Mouse (Mus musculus): ENCODE measurements around the gene Nrbp1. TPM values are rescaled to one million over a fixed set of nuclear protein-coding genes. Genes with fewer than 3 reads are reported as not detected.
A peak's percentile ranks its signal among the peaks of the same experiment; 100 is the strongest.

The Nrbp1 gene
- polyA plus RNA-seq, 2 experiments: 30.8 to 39.4 TPM

DNA sequence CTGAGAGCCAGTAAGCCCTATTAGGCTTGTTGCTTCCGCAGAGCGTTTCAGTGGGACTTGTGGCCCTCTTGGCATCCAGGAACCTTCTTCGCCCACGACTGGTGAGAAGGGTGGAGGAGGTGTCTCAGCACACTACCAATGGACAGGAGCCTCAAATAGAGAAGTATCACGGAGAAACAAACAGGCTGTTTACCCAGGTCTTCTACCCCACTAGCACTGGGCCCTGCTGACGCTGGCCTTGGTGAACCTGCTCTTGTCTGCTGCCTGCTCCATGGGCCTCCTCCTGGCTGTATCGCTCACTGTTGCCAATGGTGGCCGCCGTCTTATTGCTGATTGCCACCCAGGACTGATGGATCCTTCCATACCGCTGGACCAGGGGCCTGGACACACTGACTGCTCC lies 11.5 kb downstream of the Nrbp1 start:
- H3K4me1 ChIP-seq (replicated peaks; ENCODE audit: control insufficient read depth in 2 of 2, insufficient read depth in 2 of 2, low read length in 1 of 2): no peaks in the 10 kb centered on the region
- H3K4me2 ChIP-seq (ENCODE audit: low read depth): peak overlapping the region; percentile 64
- H3K9me3 ChIP-seq (ENCODE audit: control insufficient read depth, low read length): no peaks in the 10 kb centered on the region
- no peak overlapping the region for H3K9ac ChIP-seq (replicated peaks)
- ATAC-seq (ENCODE audit: insufficient read depth) (no peak), DNase-seq (ENCODE audit: low read depth in 3 of 3, low spot score in 3 of 3) (no peak)
- H3K4me3 ChIP-seq (ENCODE audit: insufficient read depth in 1 of 2, low read depth in 2 of 2, low read length in 2 of 2): peak overlapping the region; percentile 45 to 52; a peak in 3 of 4 replicates
- 74% methylated on average over 10 of the region's 10 CpGs for WGBS (ENCODE audit: insufficient replicate concordance)
- no peak overlapping the region for H3K27ac ChIP-seq
- peaks cover 19% of the 10 kb centered on the region for H3K36me3 ChIP-seq (replicated peaks; ENCODE audit: control insufficient read depth, insufficient read depth, low read depth)
- no peaks in the 10 kb centered on the region for H3K27me3 ChIP-seq (ENCODE audit: control insufficient read depth, insufficient read depth, low read length)
- TF ChIP-seq CTCF (IDR thresholded peaks at IDR 0.05; ENCODE audit: low read depth): no peak
- no peak for TF ChIP-seq EP300 (IDR thresholded peaks at IDR 0.05; ENCODE audit: low read depth)

DNA sequence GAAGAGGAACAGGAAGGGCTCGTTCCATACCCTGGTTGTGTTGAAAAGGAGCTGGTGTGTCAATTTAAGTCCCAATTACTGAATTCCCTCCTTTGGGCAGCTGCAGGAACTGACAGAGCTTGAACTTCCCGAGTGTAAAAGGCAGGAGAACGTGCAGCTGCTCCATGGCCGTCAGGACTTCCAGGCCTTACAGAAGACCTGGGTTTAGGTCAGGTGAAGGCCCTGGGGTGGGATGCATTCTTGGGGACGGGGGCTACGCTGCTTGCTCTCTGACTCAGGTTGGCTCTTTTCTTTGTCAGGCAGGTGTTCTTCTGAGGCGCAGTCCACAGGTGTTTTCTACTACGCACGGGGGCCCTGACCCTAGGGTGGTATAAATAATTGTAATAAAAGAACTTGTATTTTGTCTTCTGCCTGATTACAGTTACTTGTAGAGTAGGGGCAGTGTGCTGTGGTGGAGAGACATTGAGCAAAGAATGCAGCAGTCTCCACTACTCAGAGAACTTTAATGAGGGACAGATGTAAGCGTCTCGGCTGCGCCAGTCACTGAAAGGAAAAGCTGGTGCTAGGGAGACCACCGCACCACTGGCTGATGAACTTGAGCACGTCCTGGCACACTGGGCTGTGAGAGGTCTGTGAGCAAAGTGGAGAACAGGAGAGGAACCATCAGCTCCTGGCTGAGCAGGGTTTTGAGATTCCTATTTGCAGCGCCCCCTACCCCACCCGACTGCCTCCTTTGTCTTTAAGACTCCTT lies 12.3 kb downstream of the Nrbp1 start:
- Histone ChIP-seq H3K9ac (replicated peaks) (no peak overlapping the region), H3K4me3 (ENCODE audit: insufficient read depth in 1 of 2, low read depth in 2 of 2, low read length in 2 of 2) (no peak overlapping the region), H3K27me3 (ENCODE audit: control insufficient read depth, insufficient read depth, low read length) (no peaks in the 10 kb centered on the region), H3K9me3 (ENCODE audit: control insufficient read depth, low read length) (no peaks in the 10 kb centered on the region), H3K4me2 (ENCODE audit: low read depth) (no peak overlapping the region), H3K27ac (no peak overlapping the region), H3K36me3 (replicated peaks; ENCODE audit: control insufficient read depth, insufficient read depth, low read depth) (peaks cover 19% of the 10 kb centered on the region), H3K4me1 (replicated peaks; ENCODE audit: control insufficient read depth in 2 of 2, insufficient read depth in 2 of 2, low read length in 1 of 2) (no peaks in the 10 kb centered on the region)
- WGBS (ENCODE audit: insufficient replicate concordance): 82% methylated on average over 16 of the region's 16 CpGs
- TF ChIP-seq CTCF (IDR thresholded peaks at IDR 0.05; ENCODE audit: low read depth): no peak
- no peak for TF ChIP-seq EP300 (IDR thresholded peaks at IDR 0.05; ENCODE audit: low read depth)
- ATAC-seq (ENCODE audit: insufficient read depth): no peak
- DNase-seq (ENCODE audit: low read depth in 3 of 3, low spot score in 3 of 3): no peak

DNA sequence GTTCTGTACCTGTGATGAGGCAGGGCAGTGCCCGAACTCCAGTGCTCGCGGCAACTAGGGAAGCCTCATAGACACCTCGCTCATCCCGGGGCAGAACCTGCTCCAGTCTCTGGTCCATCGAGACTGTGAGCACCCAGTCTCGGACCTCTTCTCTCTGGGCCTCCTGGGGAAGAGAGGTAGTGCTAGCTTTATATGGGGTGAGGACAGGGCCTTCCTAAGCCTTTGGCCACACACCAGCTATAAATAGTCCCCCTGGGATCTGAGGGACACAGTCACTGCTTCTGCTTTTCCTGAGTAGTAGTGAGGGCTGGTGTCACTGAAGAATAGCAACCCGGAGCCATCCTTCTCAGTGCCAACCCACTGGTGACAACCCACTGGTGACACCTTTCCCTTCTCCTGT lies 13.1 kb downstream of the Nrbp1 start:
- Histone ChIP-seq H3K9ac (replicated peaks) (no peak overlapping the region), H3K4me1 (replicated peaks; ENCODE audit: control insufficient read depth in 2 of 2, insufficient read depth in 2 of 2, low read length in 1 of 2) (no peaks in the 10 kb centered on the region), H3K27ac (no peak overlapping the region), H3K27me3 (ENCODE audit: control insufficient read depth, insufficient read depth, low read length) (no peaks in the 10 kb centered on the region), H3K4me2 (ENCODE audit: low read depth) (no peak overlapping the region), H3K36me3 (replicated peaks; ENCODE audit: control insufficient read depth, insufficient read depth, low read depth) (peaks cover 19% of the 10 kb centered on the region), H3K4me3 (ENCODE audit: insufficient read depth in 1 of 2, low read depth in 2 of 2, low read length in 2 of 2) (no peak overlapping the region), H3K9me3 (ENCODE audit: control insufficient read depth, low read length) (no peaks in the 10 kb centered on the region)
- DNase-seq (ENCODE audit: low read depth in 3 of 3, low spot score in 3 of 3) (no peak), ATAC-seq (ENCODE audit: insufficient read depth) (no peak)
- 86% methylated on average over 8 of the region's 8 CpGs for WGBS (ENCODE audit: insufficient replicate concordance)
- TF ChIP-seq CTCF (IDR thresholded peaks at IDR 0.05; ENCODE audit: low read depth): no peak

DNA sequence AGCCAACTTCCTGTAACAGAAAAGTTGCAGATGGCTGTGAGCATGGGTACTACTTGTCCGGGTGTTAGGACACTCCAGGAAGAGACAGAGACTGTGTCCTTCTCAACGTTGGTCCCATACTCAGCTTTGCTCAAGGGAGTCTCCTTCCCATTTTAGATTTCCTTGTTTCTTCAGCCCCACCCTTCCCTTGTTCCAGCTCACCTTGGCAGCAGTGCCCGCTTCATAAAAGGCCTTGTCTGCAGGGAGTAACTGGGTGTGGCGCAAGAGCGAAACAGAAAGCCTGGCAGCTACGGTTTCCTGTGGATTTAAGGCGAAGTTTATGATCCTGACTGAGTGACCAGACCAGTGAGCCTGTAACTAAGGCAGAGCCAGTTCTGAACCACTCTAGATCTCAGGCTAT lies 13.8 kb downstream of the Nrbp1 start:
- no peak overlapping the region for H3K4me2 ChIP-seq (ENCODE audit: low read depth)
- no peaks in the 10 kb centered on the region for H3K4me1 ChIP-seq (replicated peaks; ENCODE audit: control insufficient read depth in 2 of 2, insufficient read depth in 2 of 2, low read length in 1 of 2)
- peaks cover 14% of the 10 kb centered on the region for H3K36me3 ChIP-seq (replicated peaks; ENCODE audit: control insufficient read depth, insufficient read depth, low read depth)
- DNase-seq (ENCODE audit: low read depth in 3 of 3, low spot score in 3 of 3): no peak
- no peak for ATAC-seq (ENCODE audit: insufficient read depth)
- H3K4me3 ChIP-seq (ENCODE audit: insufficient read depth in 1 of 2, low read depth in 2 of 2, low read length in 2 of 2): no peak overlapping the region
- no peaks in the 10 kb centered on the region for H3K27me3 ChIP-seq (ENCODE audit: control insufficient read depth, insufficient read depth, low read length)
- TF ChIP-seq EP300 (IDR thresholded peaks at IDR 0.05; ENCODE audit: low read depth): no peak
- TF ChIP-seq CTCF (IDR thresholded peaks at IDR 0.05; ENCODE audit: low read depth): no peak
- no peak overlapping the region for H3K9ac ChIP-seq (replicated peaks)
- H3K9me3 ChIP-seq (ENCODE audit: control insufficient read depth, low read length): no peaks in the 10 kb centered on the region
- H3K27ac ChIP-seq: no peak overlapping the region
- 58% methylated on average over 7 of the region's 7 CpGs for WGBS (ENCODE audit: insufficient replicate concordance)

DNA sequence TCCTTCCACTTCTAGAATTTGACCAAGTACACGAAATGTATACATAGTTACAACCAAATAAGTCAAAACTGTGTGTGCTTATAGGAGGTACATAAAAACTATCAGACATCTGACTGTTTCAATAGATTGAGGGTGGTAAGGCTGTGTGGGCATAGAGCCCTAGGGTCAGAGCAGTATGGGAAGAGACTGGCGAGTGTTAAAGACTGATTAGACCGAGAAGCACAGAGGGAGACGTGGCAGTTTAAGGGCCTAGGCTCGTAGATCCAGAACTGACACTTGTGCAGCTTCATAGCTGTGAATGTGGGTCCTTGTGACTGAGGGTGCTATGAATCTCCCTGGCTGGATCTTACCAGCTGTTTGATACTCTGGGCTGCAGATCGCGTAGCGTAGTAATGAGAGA lies 14.2 kb downstream of the Nrbp1 start:
- no peak overlapping the region for H3K9ac ChIP-seq (replicated peaks)
- no peaks in the 10 kb centered on the region for H3K9me3 ChIP-seq (ENCODE audit: control insufficient read depth, low read length)
- no peak overlapping the region for H3K4me3 ChIP-seq (ENCODE audit: insufficient read depth in 1 of 2, low read depth in 2 of 2, low read length in 2 of 2)
- H3K4me1 ChIP-seq (replicated peaks; ENCODE audit: control insufficient read depth in 2 of 2, insufficient read depth in 2 of 2, low read length in 1 of 2): no peaks in the 10 kb centered on the region
- 55% methylated on average over 8 of the region's 8 CpGs for WGBS (ENCODE audit: insufficient replicate concordance)
- DNase-seq (ENCODE audit: low read depth in 3 of 3, low spot score in 3 of 3): no peak
- no peak overlapping the region for H3K27ac ChIP-seq
- no peak for TF ChIP-seq EP300 (IDR thresholded peaks at IDR 0.05; ENCODE audit: low read depth)
- no peak for TF ChIP-seq CTCF (IDR thresholded peaks at IDR 0.05; ENCODE audit: low read depth)
- ATAC-seq (ENCODE audit: insufficient read depth): no peak
- no peak overlapping the region for H3K4me2 ChIP-seq (ENCODE audit: low read depth)
- peaks cover 10% of the 10 kb centered on the region for H3K36me3 ChIP-seq (replicated peaks; ENCODE audit: control insufficient read depth, insufficient read depth, low read depth)
- H3K27me3 ChIP-seq (ENCODE audit: control insufficient read depth, insufficient read depth, low read length): no peaks in the 10 kb centered on the region
